Mouse (Mus musculus): ENCODE data around the gene Pi4kb. TPM values are rescaled to one million over a fixed set of nuclear protein-coding genes. Genes with fewer than 3 reads are reported as not detected.

Pi4kb gene
- polyA plus RNA-seq, 1 experiment from 2014 or later = 10.0 TPM

DNA sequence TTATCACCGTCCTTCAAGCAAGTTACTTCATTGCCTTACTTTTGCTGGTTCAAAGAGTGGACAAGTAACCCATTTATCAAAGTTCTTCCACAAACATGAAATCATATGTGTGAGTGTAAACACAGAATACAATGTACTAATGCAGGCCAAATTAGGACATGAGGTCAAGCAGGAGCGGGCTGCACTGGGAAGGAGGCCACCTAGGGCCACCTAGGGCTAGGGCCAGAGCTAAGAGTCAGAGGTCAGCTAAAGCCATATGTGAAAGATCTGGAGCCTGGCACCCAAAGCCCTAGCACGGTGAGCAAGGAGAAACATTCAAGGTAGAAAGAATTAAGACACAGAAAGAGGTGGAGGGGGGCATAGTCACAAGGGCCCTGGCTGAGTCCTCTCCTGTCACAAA, 38.5 kb downstream of the Pi4kb start:
- ATAC-seq (ENCODE audit: low FRiP score, low TSS enrichment) (no peak), DNase-seq (ENCODE audit: low spot score) (no peak)
- Histone ChIP-seq H3K9me3 (ENCODE audit: control insufficient read depth, low read length) (no peaks in the 10 kb centered on the region), H3K4me2 (replicated peaks; ENCODE audit: low read depth) (no peak overlapping the region), H3K36me3 (ENCODE audit: control insufficient read depth, insufficient read depth, low read length) (peaks cover 27% of the 10 kb centered on the region), H3K27ac (replicated peaks) (no peak overlapping the region), H3K27me3 (ENCODE audit: control insufficient read depth, insufficient read depth, low read length) (no peaks in the 10 kb centered on the region), H3K4me3 (ENCODE audit: low read depth, low read length) (no peak overlapping the region), H3K9ac (ENCODE audit: low read length) (no peak overlapping the region), H3K4me1 (replicated peaks; ENCODE audit: control insufficient read depth, insufficient read depth) (peaks cover 2% of the 10 kb centered on the region; the same call in 1 of the 2 replicates)
- TF ChIP-seq CTCF (IDR thresholded peaks at IDR 0.05; ENCODE audit: low read depth) (no peak), EP300 (optimal IDR thresholded peaks at IDR 0.05) (no peak)
- 60% methylated on average over 3 of the region's 3 CpGs for WGBS

DNA sequence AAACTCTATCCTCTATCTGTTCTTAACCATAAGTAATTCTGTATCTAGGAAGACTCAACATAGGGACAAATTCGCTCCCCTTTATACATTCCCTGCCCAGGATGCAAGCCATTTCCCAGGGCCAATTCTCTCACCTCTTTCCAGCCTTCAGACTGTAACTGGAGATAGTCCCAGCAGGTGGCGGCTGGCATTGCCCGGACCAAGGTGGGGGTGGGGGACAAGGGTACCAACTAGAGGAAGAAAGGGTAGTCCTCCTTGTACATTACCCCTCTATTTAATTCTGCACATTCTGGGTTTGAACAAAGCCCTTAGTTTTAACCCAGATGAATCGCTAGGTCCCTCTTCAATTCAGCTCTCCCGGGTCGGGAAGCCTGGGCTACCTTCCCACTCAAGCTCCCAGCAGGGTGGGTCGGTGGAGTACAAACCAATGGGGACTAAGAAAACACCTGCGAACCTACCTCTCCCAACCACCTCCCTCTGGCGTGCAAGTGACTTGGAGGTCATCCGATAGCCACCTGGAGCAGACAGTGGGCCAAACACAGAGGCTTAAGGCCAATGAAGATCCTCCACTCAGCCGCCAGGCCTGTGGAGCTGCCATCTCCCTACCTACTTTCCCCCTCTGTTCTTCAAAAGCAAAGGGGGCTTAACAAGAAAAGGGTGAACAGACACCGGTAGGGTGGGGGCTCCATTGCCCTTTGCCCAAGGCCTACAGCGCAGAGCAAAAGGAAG, 39.3 kb downstream of the Pi4kb start:
- 17% methylated on average over 13 of the region's 13 CpGs for WGBS
- H3K27ac ChIP-seq (replicated peaks) = peak overlapping the region; percentile 98
- peaks cover 2% of the 10 kb centered on the region; the same call in 1 of the 2 replicates for H3K4me1 ChIP-seq (replicated peaks; ENCODE audit: control insufficient read depth, insufficient read depth)
- H3K4me2 ChIP-seq (replicated peaks; ENCODE audit: low read depth) = peak overlapping the region; percentile 90
- H3K4me3 ChIP-seq (ENCODE audit: low read depth, low read length) = peak overlapping the region; percentile 82
- no peaks in the 10 kb centered on the region for H3K27me3 ChIP-seq (ENCODE audit: control insufficient read depth, insufficient read depth, low read length)
- TF ChIP-seq EP300 (optimal IDR thresholded peaks at IDR 0.05) = no peak
- TF ChIP-seq CTCF (IDR thresholded peaks at IDR 0.05; ENCODE audit: low read depth) = peak; percentile 45
- peak overlapping the region; percentile 88 for H3K9ac ChIP-seq (ENCODE audit: low read length)
- no peaks in the 10 kb centered on the region for H3K9me3 ChIP-seq (ENCODE audit: control insufficient read depth, low read length)
- DNase-seq (ENCODE audit: low spot score) = peak; percentile 46
- no peak for ATAC-seq (ENCODE audit: low FRiP score, low TSS enrichment)
- H3K36me3 ChIP-seq (ENCODE audit: control insufficient read depth, insufficient read depth, low read length) = peaks cover 23% of the 10 kb centered on the region

DNA sequence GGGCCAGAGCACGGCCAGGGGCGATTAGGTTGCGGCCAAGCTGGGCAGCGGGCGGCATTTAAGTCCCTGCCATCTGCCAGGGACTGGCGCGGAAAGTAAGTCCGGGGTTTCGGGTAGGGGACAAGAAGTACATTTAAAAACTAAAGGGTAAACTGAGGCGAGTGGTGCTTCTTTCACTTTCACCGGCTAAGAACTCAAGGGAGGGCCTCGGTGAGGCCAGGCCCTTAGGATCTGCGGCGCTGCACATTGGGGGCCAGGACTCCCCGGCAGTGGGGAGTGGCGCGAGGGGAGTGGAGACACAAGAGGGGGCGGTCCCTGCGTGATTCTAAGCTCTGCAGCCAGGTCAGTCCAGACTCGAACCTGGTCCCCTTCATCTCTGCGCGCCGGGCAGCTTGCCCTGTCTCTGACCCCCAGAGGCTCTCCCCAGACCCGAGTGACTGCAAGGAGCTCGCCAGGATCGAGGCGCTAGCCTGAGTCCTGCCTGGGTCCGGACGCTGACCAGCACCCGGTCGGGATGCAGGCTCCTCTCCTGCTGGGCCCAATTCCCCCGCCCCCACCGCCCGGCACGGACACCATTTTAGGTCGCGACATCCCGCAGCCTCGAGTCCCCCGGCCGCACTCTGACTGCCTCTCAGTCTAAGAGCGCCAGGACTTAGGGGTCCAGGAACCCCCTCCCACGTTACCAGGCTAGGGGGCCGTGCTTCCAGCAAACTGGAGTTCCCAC, 40.1 kb downstream of the Pi4kb start:
- peaks cover 18% of the 10 kb centered on the region for H3K36me3 ChIP-seq (ENCODE audit: control insufficient read depth, insufficient read depth, low read length)
- DNase-seq (ENCODE audit: low spot score) (peak; percentile 71), ATAC-seq (ENCODE audit: low FRiP score, low TSS enrichment) (peak; percentile 0; the same call in 1 of the 2 replicates)
- peak overlapping the region; percentile 90 for H3K4me2 ChIP-seq (replicated peaks; ENCODE audit: low read depth)
- H3K27ac ChIP-seq (replicated peaks) = peak overlapping the region; percentile 98
- no peaks in the 10 kb centered on the region for H3K9me3 ChIP-seq (ENCODE audit: control insufficient read depth, low read length)
- peak overlapping the region; percentile 88 for H3K9ac ChIP-seq (ENCODE audit: low read length)
- H3K4me1 ChIP-seq (replicated peaks; ENCODE audit: control insufficient read depth, insufficient read depth) = peaks cover 2% of the 10 kb centered on the region; the same call in 1 of the 2 replicates
- no peaks in the 10 kb centered on the region for H3K27me3 ChIP-seq (ENCODE audit: control insufficient read depth, insufficient read depth, low read length)
- TF ChIP-seq CTCF (IDR thresholded peaks at IDR 0.05; ENCODE audit: low read depth) (no peak), EP300 (optimal IDR thresholded peaks at IDR 0.05) (no peak)
- WGBS = under 1% methylated on average over 43 of the region's 44 CpGs
- peak overlapping the region; percentile 82 for H3K4me3 ChIP-seq (ENCODE audit: low read depth, low read length)

DNA sequence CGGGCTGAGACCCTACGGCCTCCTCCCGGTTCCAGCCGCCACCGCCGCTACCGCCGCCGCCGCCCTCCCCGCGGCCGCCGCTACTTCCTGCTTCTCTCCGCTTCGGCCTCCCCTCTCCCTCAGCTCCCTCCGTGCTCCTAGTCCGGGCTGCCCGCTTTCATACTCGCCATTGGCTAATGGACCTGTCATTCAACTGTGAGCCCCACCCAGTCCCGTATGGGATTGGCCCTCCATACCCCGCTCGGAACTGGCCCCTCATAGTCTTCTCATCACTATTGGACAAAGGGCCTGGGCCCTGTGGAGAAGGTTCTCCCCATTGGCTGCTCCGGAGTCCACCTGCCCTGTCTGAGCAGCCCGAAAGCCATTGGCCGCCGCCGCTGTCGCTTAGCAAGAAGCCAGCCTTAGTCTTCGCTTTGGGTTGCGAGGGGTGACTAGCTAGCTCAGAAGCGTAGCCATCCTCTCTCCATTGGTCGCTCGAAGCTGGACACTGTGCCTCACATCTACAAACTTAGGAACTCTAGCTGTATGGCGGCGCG, 40.9 kb downstream of the Pi4kb start, which contains the start of gene Zfp687:
Zfp687 (minus strand) TSS at position 112 of the 536 bp plus-strand sequence.
- TF ChIP-seq EP300 (optimal IDR thresholded peaks at IDR 0.05) (peak; percentile 84), CTCF (IDR thresholded peaks at IDR 0.05; ENCODE audit: low read depth) (no peak)
- Histone ChIP-seq H3K36me3 (ENCODE audit: control insufficient read depth, insufficient read depth, low read length) (peaks cover 12% of the 10 kb centered on the region), H3K4me1 (replicated peaks; ENCODE audit: control insufficient read depth, insufficient read depth) (peaks cover 2% of the 10 kb centered on the region; the same call in 1 of the 2 replicates), H3K9me3 (ENCODE audit: control insufficient read depth, low read length) (no peaks in the 10 kb centered on the region), H3K4me3 (ENCODE audit: low read depth, low read length) (peak within 1 kb of the TSS; percentile 82), H3K4me2 (replicated peaks; ENCODE audit: low read depth) (peak within 1 kb of the TSS; percentile 90), H3K27me3 (ENCODE audit: control insufficient read depth, insufficient read depth, low read length) (no peaks in the 10 kb centered on the region), H3K9ac (ENCODE audit: low read length) (peak within 1 kb of the TSS; percentile 88), H3K27ac (replicated peaks) (peak within 1 kb of the TSS; percentile 98)
- ATAC-seq (ENCODE audit: low FRiP score, low TSS enrichment) (peak; percentile 99), DNase-seq (ENCODE audit: low spot score) (peak; percentile 97)
- under 1% methylated on average over 33 of the region's 37 CpGs for WGBS

DNA sequence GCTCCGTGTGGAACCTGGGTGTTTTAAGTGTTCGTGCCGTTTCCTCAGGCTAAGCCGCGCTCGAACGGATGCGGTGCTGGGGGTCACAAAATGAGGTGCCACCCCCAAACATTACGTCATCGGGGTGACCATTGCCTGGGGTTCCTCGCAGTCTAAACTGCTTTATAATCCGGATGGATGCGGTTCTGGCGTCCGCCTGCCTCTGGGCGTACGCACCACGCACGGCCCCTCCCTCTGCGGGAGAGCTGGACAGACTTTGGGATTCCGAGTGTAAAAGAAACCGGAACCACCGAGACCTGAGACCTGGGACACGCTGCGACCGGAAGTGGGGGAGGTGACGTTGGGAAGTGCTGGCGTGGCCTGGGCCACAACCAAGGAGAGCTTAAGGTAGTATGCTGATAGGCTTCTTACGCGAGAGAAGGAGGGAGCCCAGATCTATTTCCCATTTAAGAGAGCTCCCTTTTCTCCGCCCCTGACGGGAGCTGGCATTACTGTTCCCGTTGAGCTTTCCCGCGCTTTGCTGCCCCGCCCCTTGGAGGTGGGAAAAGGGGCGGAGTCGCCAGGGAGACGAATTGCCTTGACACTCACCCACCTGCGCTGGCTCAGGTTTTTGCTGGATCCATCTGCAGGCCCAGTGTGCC, 41.5 kb downstream of the Pi4kb start:
- Histone ChIP-seq H3K36me3 (ENCODE audit: control insufficient read depth, insufficient read depth, low read length) (peaks cover 8% of the 10 kb centered on the region), H3K9ac (ENCODE audit: low read length) (peak overlapping the region; percentile 62), H3K4me3 (ENCODE audit: low read depth, low read length) (peak overlapping the region; percentile 82), H3K9me3 (ENCODE audit: control insufficient read depth, low read length) (no peaks in the 10 kb centered on the region), H3K27me3 (ENCODE audit: control insufficient read depth, insufficient read depth, low read length) (no peaks in the 10 kb centered on the region), H3K4me1 (replicated peaks; ENCODE audit: control insufficient read depth, insufficient read depth) (peaks cover 2% of the 10 kb centered on the region; the same call in 1 of the 2 replicates), H3K4me2 (replicated peaks; ENCODE audit: low read depth) (peak overlapping the region; percentile 70), H3K27ac (replicated peaks) (peak overlapping the region; percentile 98)
- TF ChIP-seq CTCF (IDR thresholded peaks at IDR 0.05; ENCODE audit: low read depth) (no peak; the same call in 1 of the 2 replicates), EP300 (optimal IDR thresholded peaks at IDR 0.05) (no peak)
- WGBS = under 1% methylated on average over 40 of the region's 40 CpGs
- DNase-seq (ENCODE audit: low spot score) (peak; percentile 98), ATAC-seq (ENCODE audit: low FRiP score, low TSS enrichment) (peak; percentile 87)
